Mouse (Mus musculus): ENCODE measurements around the gene Otos. TPM values are rescaled to one million over a fixed set of nuclear protein-coding genes. Genes with fewer than 3 reads are reported as not detected.

Gene Otos
- not detected in 2 replicates for polyA plus RNA-seq (2011; ENCODE audit: insufficient read length, low read depth, missing spikeins)

DNA sequence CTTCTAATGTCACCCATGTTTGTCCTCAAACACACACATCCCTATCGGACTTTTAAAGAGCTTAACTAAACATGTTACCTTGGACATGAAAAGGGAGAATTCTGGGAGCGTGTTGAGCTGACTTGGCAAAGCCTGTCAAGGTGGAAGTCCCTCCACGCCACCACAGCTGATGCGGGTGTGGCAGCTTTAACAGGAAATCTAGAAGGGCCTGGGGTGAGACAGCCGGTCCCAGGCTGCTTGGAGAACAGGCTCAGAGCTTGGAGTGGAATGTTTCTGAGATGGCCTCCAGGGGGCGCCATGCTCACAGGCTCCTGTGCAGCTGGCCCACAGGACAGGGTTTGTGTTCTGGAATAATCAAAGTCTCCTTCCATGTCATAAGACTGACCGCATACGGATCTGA, at the start of gene Otos:
TSS of gene Otos (minus strand) at position 169 of the 400 bp plus-strand sequence.
- Histone ChIP-seq H3K27ac (ENCODE audit: insufficient read depth, low read length) (no peak within 1 kb of the TSS), H3K4me1 (ENCODE audit: control insufficient read depth, insufficient read depth, low read length) (no peaks in the 10 kb centered on the region), H3K4me3 (ENCODE audit: insufficient read depth, low read length) (no peak within 1 kb of the TSS)
- TF ChIP-seq POLR2A (IDR thresholded peaks at IDR 0.05; ENCODE audit: low read depth, low read length) (no peak), CTCF (IDR thresholded peaks at IDR 0.05; ENCODE audit: borderline replicate concordance, insufficient read depth, low read length) (peak; percentile 82)

- TF ChIP-seq CTCF (IDR thresholded peaks at IDR 0.05; ENCODE audit: borderline replicate concordance, insufficient read depth, low read length) (peak; percentile 73; the same call in 1 of the 2 replicates), POLR2A (IDR thresholded peaks at IDR 0.05; ENCODE audit: low read depth, low read length) (no peak)
- Histone ChIP-seq H3K4me1 (ENCODE audit: control insufficient read depth, insufficient read depth, low read length) (0 out of 2 replicates have a peak, but pooled peaks cover 3% of the 10 kb centered on the region), H3K4me3 (ENCODE audit: insufficient read depth, low read length) (no peak overlapping the region), H3K27ac (ENCODE audit: insufficient read depth, low read length) (no peak overlapping the region)
Observed at GRCm38 (mm10) chr1:92696848-92697247, 48.2 kb upstream of the Otos start.

DNA sequence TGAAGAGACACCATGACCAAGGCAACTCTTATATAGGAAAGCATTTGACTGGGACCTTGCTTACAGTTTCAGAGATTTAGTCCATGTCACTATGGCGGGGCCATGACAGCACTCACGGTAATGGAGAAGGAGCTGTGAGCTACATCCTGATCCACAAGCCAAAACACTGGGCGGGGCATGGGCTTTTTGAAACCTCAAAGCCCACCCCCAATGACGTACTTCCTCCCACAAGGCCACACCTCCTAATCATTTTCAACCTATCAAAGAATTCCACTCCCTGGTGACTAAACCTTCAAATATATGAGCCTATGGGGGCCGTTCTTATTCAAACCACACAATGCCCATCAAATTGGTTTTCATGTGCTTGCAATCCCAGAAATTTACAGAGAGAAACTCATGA, 47.1 kb upstream of the Otos start:
- no peak overlapping the region for H3K4me3 ChIP-seq (ENCODE audit: insufficient read depth, low read length)
- H3K27ac ChIP-seq (ENCODE audit: insufficient read depth, low read length) = no peak overlapping the region
- TF ChIP-seq CTCF (IDR thresholded peaks at IDR 0.05; ENCODE audit: borderline replicate concordance, insufficient read depth, low read length) (no peak), POLR2A (IDR thresholded peaks at IDR 0.05; ENCODE audit: low read depth, low read length) (no peak)
- 0 out of 2 replicates have a peak, but pooled peaks cover 3% of the 10 kb centered on the region for H3K4me1 ChIP-seq (ENCODE audit: control insufficient read depth, insufficient read depth, low read length)

DNA sequence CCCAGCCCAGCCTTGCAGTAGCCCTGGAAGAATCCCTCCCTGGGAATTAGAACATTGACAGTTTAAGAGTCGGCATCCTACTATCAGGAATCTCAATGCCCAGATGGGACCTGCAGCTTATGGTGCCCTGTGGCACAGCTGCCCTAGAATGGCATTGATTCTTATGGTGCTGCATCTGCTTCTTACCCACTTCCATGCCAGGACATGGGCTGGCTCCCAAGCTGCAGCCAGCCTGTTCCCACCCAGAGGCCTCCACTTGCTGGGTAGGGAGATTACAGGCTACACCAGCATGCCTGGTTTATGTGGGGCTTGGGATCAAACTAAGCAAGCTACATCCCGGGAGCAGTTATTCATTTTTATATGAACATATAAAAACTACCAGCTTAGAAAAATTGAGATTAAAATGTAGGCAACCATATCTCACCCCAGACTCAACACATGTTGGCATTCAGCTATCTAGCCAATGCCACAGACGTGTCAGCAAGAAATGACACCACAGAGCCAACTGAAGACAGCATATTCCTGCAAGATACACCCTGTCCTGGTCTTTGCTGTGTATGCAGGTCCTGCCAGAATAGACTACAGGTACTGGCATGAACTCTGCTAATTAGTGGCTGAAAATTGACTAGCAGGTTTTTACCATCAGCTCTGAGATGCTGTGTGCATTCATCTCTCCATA, 42.7 kb upstream of the Otos start:
- Histone ChIP-seq H3K4me3 (ENCODE audit: insufficient read depth, low read length) (no peak overlapping the region), H3K27ac (ENCODE audit: insufficient read depth, low read length) (no peak overlapping the region), H3K4me1 (ENCODE audit: control insufficient read depth, insufficient read depth, low read length) (no peaks in the 10 kb centered on the region; the same call in 1 of the 2 replicates)
- TF ChIP-seq CTCF (IDR thresholded peaks at IDR 0.05; ENCODE audit: borderline replicate concordance, insufficient read depth, low read length) (no peak), POLR2A (IDR thresholded peaks at IDR 0.05; ENCODE audit: low read depth, low read length) (no peak)

- H3K4me3 ChIP-seq (ENCODE audit: insufficient read depth, low read length) = no peak overlapping the region
- no peak overlapping the region for H3K27ac ChIP-seq (ENCODE audit: insufficient read depth, low read length)
- no peak for TF ChIP-seq CTCF (IDR thresholded peaks at IDR 0.05; ENCODE audit: borderline replicate concordance, insufficient read depth, low read length)
- no peaks in the 10 kb centered on the region; the same call in 1 of the 2 replicates for H3K4me1 ChIP-seq (ENCODE audit: control insufficient read depth, insufficient read depth, low read length)
Observed at GRCm38 (mm10) chr1:92686994-92687393, 38.4 kb upstream of the Otos start.

DNA sequence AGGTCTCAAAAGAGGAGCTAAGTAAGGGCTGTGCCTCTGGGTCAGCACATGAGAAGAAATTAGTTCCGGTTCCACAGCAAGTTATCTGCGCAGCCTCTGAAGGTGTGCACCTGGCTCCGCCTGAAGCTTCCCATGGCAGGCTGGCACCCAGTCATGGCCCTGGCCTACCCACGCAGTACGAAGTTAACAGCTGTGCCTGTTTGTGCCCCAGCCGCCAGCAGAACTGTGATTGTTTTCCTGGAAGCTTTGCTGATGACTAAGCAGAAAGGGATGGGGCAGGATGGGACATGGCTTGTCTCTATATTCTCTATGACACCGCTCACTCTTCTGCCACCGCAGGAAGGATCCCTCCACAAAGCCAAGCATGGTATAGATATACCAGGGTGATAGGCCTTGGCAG, 34.5 kb upstream of the Otos start:
- TF ChIP-seq CTCF (IDR thresholded peaks at IDR 0.05; ENCODE audit: borderline replicate concordance, insufficient read depth, low read length) (no peak), POLR2A (IDR thresholded peaks at IDR 0.05; ENCODE audit: low read depth, low read length) (no peak)
- no peaks in the 10 kb centered on the region; the same call in 1 of the 2 replicates for H3K4me1 ChIP-seq (ENCODE audit: control insufficient read depth, insufficient read depth, low read length)
- H3K27ac ChIP-seq (ENCODE audit: insufficient read depth, low read length) = no peak overlapping the region
- H3K4me3 ChIP-seq (ENCODE audit: insufficient read depth, low read length) = no peak overlapping the region

- no peak overlapping the region for H3K27ac ChIP-seq (ENCODE audit: insufficient read depth, low read length)
- TF ChIP-seq CTCF (IDR thresholded peaks at IDR 0.05; ENCODE audit: borderline replicate concordance, insufficient read depth, low read length) (no peak), POLR2A (IDR thresholded peaks at IDR 0.05; ENCODE audit: low read depth, low read length) (no peak)
- H3K4me3 ChIP-seq (ENCODE audit: insufficient read depth, low read length) = no peak overlapping the region
- H3K4me1 ChIP-seq (ENCODE audit: control insufficient read depth, insufficient read depth, low read length) = no peaks in the 10 kb centered on the region
Observed at GRCm38 (mm10) chr1:92680668-92681603, 32.3 kb upstream of the Otos start.

DNA sequence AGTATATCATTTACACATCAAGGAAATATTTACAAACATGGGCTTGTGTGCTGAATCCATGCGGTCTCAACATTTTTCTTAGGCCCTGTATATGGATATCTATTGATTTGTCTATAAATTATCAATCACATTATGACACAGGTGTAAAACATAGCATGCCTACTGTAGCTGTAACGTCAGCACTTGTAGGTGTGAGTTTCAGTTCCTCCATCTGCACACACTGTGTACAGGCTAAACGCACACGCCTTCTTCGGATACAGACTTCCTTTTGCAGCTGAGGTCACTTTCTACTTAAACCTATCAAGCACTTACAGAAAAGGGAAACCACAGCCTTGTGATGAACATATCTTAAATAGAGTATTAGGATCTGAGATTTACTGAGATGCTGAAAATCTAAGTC, 30.1 kb upstream of the Otos start:
- no peak overlapping the region for H3K27ac ChIP-seq (ENCODE audit: insufficient read depth, low read length)
- no peak overlapping the region for H3K4me3 ChIP-seq (ENCODE audit: insufficient read depth, low read length)
- no peaks in the 10 kb centered on the region for H3K4me1 ChIP-seq (ENCODE audit: control insufficient read depth, insufficient read depth, low read length)
- TF ChIP-seq CTCF (IDR thresholded peaks at IDR 0.05; ENCODE audit: borderline replicate concordance, insufficient read depth, low read length) (no peak), POLR2A (IDR thresholded peaks at IDR 0.05; ENCODE audit: low read depth, low read length) (no peak)

- no peak for TF ChIP-seq CTCF (IDR thresholded peaks at IDR 0.05; ENCODE audit: borderline replicate concordance, insufficient read depth, low read length)
- Histone ChIP-seq H3K4me1 (ENCODE audit: control insufficient read depth, insufficient read depth, low read length) (no peaks in the 10 kb centered on the region), H3K4me3 (ENCODE audit: insufficient read depth, low read length) (no peak overlapping the region), H3K27ac (ENCODE audit: insufficient read depth, low read length) (no peak overlapping the region)
Observed at GRCm38 (mm10) chr1:92676676-92676975, 28.0 kb upstream of the Otos start.

All from embryonic fibroblast, embryonic 13.5 days (primary cell).